Mouse (Mus musculus) embryonic fibroblast, embryonic 13.5 days (primary cell): Measurements from ENCODE around the gene Nid1.
"Not testable (repeated sequence)": the region's sequence is repeated elsewhere in the genome, so short reads cannot be mapped to it uniquely, and the experiment has no call there.

ENCODE experiments used
- CTCF ChIP-seq: IDR thresholded peaks from 2 replicates; pipeline ENCODE4 v1.5.1; 2011; ENCODE audit warnings: mild to moderate bottlenecking, control low read depth, low read length, moderate library complexity, borderline replicate concordance; ENCODE audit not compliant: insufficient read depth
- POLR2A ChIP-seq: IDR thresholded peaks from 2 replicates; pipeline ENCODE4 v1.6.1; 2011; ENCODE audit warnings: low read depth, mild to moderate bottlenecking, control low read depth, low read length, moderate library complexity

- TF ChIP-seq POLR2A, CTCF: not testable (repeated sequence)
Measured at GRCm38 (mm10) chr13:13455632-13456492, 18.5 kb downstream of the Nid1 start.
